Mouse (Mus musculus) embryonic facial prominence, embryonic 11.5 days (tissue): ENCODE data around the gene Ccdc12. TPM values are rescaled to one million over a fixed set of nuclear protein-coding genes. Genes with fewer than 3 reads are reported as not detected.

Experiments used
- ATAC-seq: fragments of 200-750 bp; cut with Nextera tagmentation; replicated peaks from 2 replicates; pipeline ENCODE4 v1.8.0; 2017; ENCODE audit warnings: low read depth; ENCODE audit not compliant: insufficient number of reproducible peaks, low FRiP score, low TSS enrichment
- DNase-seq: peaks from one replicate; pipeline ENCODE4 v3.0.0-alpha.2; 2015; ENCODE audit warnings: low spot score
- H3K27ac ChIP-seq: fragments of 300-500 bp; sonication (generic); replicated peaks from 2 replicates; pipeline ENCODE4 v1.5.1; 2014; ENCODE audit warnings: mild to moderate bottlenecking, low read depth, low read length, control low read depth
- H3K27me3 ChIP-seq: fragments of 300-500 bp; sonication (generic); 2 replicates; pipeline ENCODE4 v1.6.1; 2014; ENCODE audit warnings: mild to moderate bottlenecking, low read length, moderate library complexity, mixed read lengths; ENCODE audit not compliant: control insufficient read depth, insufficient read depth
- H3K36me3 ChIP-seq: fragments of 300-500 bp; sonication (generic); replicated peaks from 2 replicates; pipeline ENCODE4 v1.6.1; 2014; ENCODE audit warnings: low read depth, mild to moderate bottlenecking, low read length, moderate library complexity, mixed read lengths; ENCODE audit not compliant: control insufficient read depth, insufficient read depth
- H3K4me1 ChIP-seq: fragments of 300-500 bp; sonication (generic); 2 replicates; pipeline ENCODE4 v1.6.1; 2014; ENCODE audit warnings: low read length, mixed read lengths; ENCODE audit not compliant: control insufficient read depth, insufficient read depth
- H3K4me2 ChIP-seq: fragments of 300-500 bp; sonication (generic); 2 replicates; pipeline ENCODE4 v1.6.1; 2014; ENCODE audit warnings: low read depth, mild to moderate bottlenecking, control low read depth, low read length, moderate library complexity
- H3K4me3 ChIP-seq: fragments of 300-500 bp; sonication (generic); 2 replicates; pipeline ENCODE4 v1.5.1; 2014; ENCODE audit warnings: low read depth, low read length, control low read depth
- H3K9ac ChIP-seq: fragments of 300-500 bp; sonication (generic); replicated peaks from 2 replicates; pipeline ENCODE4 v1.6.1; 2014; ENCODE audit warnings: mild to moderate bottlenecking, control low read depth, low read length
- H3K9me3 ChIP-seq: fragments of 300-500 bp; sonication (generic); replicated peaks from 2 replicates; pipeline ENCODE4 v1.6.1; 2016; ENCODE audit warnings: mild to moderate bottlenecking, low read length, inconsistent platforms, mixed read lengths; ENCODE audit not compliant: control insufficient read depth
- WGBS: fragments of 180-500 bp; shearing (Covaris S2); extraction: QIAGEN DNeasy Blood & Tissue Kit; methylation state at CpG from one replicate; pipeline ENCODE4 v1.1.7; 2014; 5-methylcytosine and 5-hydroxymethylcytosine counted together
- polyA plus RNA-seq: library from polyadenylated mRNA; unstranded; fragments of >200 nt; fragmentation: Nextera tagmentation; extraction: Ambion mirVana; gene quantifications from 2 replicates; pipeline ENCODE4 v1.2.1, GENCODE M21; 2014

Ccdc12 gene
- polyA plus RNA-seq, 1 experiment from 2014 or later, result 118 TPM

- no peak; the same call in 1 of the 2 replicates for ATAC-seq
- Histone ChIP-seq H3K27ac (peak overlapping the region; percentile 28; the same call in 1 of the 2 replicates), H3K4me1 (peaks cover 8% of the 10 kb centered on the region), H3K9me3 (no peaks in the 10 kb centered on the region), H3K4me2 (peak overlapping the region; percentile 62), H3K9ac (peak overlapping the region; percentile 48), H3K27me3 (no peaks in the 10 kb centered on the region), H3K4me3 (peak overlapping the region; percentile 21), H3K36me3 (no peaks in the 10 kb centered on the region)
- DNase-seq, result no peak
- WGBS, result 8% methylated on average over 8 of the region's 8 CpGs
Measured at GRCm38 (mm10) chr9:110733102-110733501, 76.8 kb downstream of the Ccdc12 start.

- H3K27me3 ChIP-seq, result no peaks in the 10 kb centered on the region
- 77% methylated on average over 7 of the region's 7 CpGs for WGBS
- H3K4me1 ChIP-seq, result peaks cover 8% of the 10 kb centered on the region
Measured at GRCm38 (mm10) chr9:110734154-110734553, 77.9 kb downstream of the Ccdc12 start.

DNA sequence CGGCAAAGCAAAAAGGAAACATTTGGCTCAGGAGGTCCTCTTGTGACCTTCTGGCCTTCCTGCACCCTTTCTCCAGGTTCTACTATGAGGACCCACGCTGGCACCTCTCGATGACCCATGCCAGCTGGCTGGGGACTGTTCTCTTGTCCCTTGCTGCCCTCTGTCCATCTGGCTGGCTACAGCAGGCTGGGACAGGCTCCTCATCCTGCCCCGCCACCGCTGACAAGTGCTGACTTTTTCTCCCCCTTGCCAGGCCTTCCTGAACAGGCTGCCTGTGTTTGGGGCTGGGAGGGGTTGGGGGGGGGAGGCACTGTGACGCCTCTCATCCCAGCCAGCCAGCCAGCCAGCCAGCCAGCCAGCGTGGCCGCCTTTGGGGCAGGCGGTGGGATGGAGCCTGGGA is 80.1 kb downstream of the Ccdc12 start:
- WGBS, result 27% methylated on average over 9 of the region's 9 CpGs
- no peak overlapping the region for H3K27ac ChIP-seq
- H3K4me2 ChIP-seq, result no peak overlapping the region
- DNase-seq (no peak), ATAC-seq (no peak)
- H3K9me3 ChIP-seq, result no peaks in the 10 kb centered on the region
- H3K36me3 ChIP-seq, result no peaks in the 10 kb centered on the region
- H3K4me1 ChIP-seq, result peaks cover 8% of the 10 kb centered on the region
- H3K4me3 ChIP-seq, result no peak overlapping the region
- H3K9ac ChIP-seq, result no peak overlapping the region
- H3K27me3 ChIP-seq, result no peaks in the 10 kb centered on the region

More at GRCm38 (mm10) chr9:110734154-110734553, 77.9 kb downstream of the Ccdc12 start:
- Histone ChIP-seq H3K36me3 (no peaks in the 10 kb centered on the region), H3K27ac (no peak overlapping the region), H3K9ac (no peak overlapping the region), H3K9me3 (no peaks in the 10 kb centered on the region), H3K4me3 (no peak overlapping the region), H3K4me2 (no peak overlapping the region)
- no peak for DNase-seq
- ATAC-seq, result no peak

GRCm38 (mm10) chr9:110738054-110738453 is 81.8 kb downstream of the Ccdc12 start:
- no peaks in the 10 kb centered on the region for H3K27me3 ChIP-seq
- no peaks in the 10 kb centered on the region for H3K9me3 ChIP-seq
- 33% methylated on average over 1 of the region's 1 CpGs for WGBS
- H3K27ac ChIP-seq, result no peak overlapping the region
- no peak for ATAC-seq
- H3K4me3 ChIP-seq, result no peak overlapping the region
- no peak overlapping the region for H3K9ac ChIP-seq
- no peak overlapping the region for H3K4me2 ChIP-seq
- H3K4me1 ChIP-seq, result peaks cover 6% of the 10 kb centered on the region
- DNase-seq, result no peak
- H3K36me3 ChIP-seq, result no peaks in the 10 kb centered on the region

DNA sequence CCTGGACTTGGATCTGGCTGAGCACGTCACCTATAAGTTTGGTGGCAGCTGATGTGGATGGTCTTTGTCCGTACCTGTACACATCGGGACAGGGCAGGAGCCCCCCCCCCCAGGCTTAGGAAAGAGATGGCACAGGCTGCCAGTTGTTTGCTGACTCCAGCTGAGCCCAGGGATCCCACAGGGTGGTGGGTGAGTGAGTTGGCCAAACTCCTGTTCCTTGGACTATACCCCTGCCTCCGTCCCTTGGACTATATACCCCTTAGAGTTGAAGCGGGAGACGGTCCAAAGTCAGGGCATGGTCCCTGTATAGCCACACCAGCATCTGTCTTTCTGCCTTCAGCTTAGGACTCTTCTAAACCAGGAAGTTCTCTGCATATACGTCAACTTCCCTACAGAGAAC is 83.7 kb downstream of the Ccdc12 start:
- no peak for ATAC-seq
- 92% methylated on average over 7 of the region's 7 CpGs for WGBS
- H3K4me3 ChIP-seq, result no peak overlapping the region
- H3K9ac ChIP-seq, result no peak overlapping the region
- no peaks in the 10 kb centered on the region for H3K36me3 ChIP-seq
- H3K27ac ChIP-seq, result no peak overlapping the region
- no peak overlapping the region for H3K4me2 ChIP-seq
- H3K4me1 ChIP-seq, result peaks cover 4% of the 10 kb centered on the region
- H3K27me3 ChIP-seq, result no peaks in the 10 kb centered on the region
- DNase-seq, result no peak
- no peaks in the 10 kb centered on the region for H3K9me3 ChIP-seq

DNA sequence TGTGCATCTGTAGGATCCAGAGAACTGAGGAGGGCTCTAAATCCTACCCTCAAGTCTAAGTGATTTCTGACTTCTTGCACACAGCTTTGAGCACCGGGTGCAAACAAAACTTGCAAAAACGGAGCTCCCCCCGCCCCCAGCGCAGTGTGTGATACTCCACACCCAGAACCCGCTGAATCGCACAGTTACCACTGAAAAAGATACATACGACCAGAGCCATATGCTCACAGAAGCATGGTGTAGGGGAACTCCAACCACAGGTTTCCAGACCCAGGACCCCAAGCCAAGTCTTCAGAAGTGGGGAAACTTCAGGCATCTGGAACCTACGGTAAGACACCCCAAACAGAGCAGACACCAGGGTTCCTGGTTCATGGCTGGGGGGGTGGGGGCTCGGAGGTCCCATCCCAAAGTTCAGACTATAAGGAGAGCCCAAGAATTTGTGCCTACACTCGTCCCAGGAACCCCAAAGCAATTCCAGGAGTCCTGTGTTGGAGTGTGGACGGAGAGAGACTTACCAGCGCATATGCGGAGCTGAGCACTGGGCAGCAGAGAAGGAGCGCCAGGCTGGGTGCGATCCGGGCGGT is 85.5 kb downstream of the Ccdc12 start, which contains the start of gene Myl3:
Gene Myl3 (plus strand): TSS at position 151 of the 584 bp plus-strand sequence.
- DNase-seq, result peak; percentile 24
- H3K27ac ChIP-seq, result peak within 1 kb of the TSS; percentile 93
- H3K4me1 ChIP-seq, result no peaks in the 10 kb centered on the region; the same call in none of the 2 replicates
- 0 out of 2 replicates have a peak, but pooled peaks have one; percentile 12 for ATAC-seq
- peak within 1 kb of the TSS; percentile 81 for H3K4me2 ChIP-seq
- no peaks in the 10 kb centered on the region for H3K36me3 ChIP-seq
- peak within 1 kb of the TSS; percentile 87 for H3K4me3 ChIP-seq
- no peaks in the 10 kb centered on the region for H3K9me3 ChIP-seq
- peak within 1 kb of the TSS; percentile 93 for H3K9ac ChIP-seq
- H3K27me3 ChIP-seq, result no peaks in the 10 kb centered on the region
- WGBS, result 2% methylated on average over 17 of the region's 17 CpGs

- H3K27me3 ChIP-seq, result no peaks in the 10 kb centered on the region
- H3K9me3 ChIP-seq, result no peaks in the 10 kb centered on the region
- peak overlapping the region; percentile 93 for H3K9ac ChIP-seq
- peak overlapping the region; percentile 93 for H3K27ac ChIP-seq
- DNase-seq (peak; percentile 82), ATAC-seq (peak; percentile 75)
- no peaks in the 10 kb centered on the region for H3K36me3 ChIP-seq
- under 1% methylated on average over 50 of the region's 71 CpGs for WGBS
- H3K4me1 ChIP-seq, result no peaks in the 10 kb centered on the region; the same call in none of the 2 replicates
- peak overlapping the region; percentile 81 for H3K4me2 ChIP-seq
- peak overlapping the region; percentile 87 for H3K4me3 ChIP-seq
Measured at GRCm38 (mm10) chr9:110742295-110742950, 86.1 kb downstream of the Ccdc12 start.

DNA sequence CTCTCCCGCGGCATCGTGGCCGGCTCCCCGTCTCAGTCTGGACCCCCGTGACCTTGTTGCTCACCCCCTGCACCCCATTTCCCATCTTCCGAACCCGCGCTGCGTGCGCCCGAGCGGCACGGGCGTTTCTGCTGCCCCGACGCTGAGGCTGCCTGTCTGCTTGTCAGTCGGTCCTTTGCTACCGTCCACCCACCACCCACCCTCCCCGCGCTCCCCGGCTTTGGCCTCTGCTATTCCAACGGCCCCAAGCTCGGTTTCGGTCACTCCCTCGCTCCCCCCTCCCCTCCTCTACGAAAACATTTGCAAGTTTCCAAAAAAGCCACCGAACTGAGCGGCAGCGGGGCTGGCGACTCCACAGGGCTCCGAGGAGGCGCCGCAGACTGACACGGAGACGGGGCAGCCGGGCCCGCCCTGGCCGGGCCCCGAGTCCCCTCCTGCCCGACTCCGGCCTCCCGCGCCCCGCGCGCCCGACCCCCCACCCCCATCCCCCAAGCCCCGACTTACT is 86.7 kb downstream of the Ccdc12 start:
- no peaks in the 10 kb centered on the region; the same call in none of the 2 replicates for H3K4me1 ChIP-seq
- H3K36me3 ChIP-seq, result no peaks in the 10 kb centered on the region
- peak overlapping the region; percentile 87 for H3K4me3 ChIP-seq
- H3K27ac ChIP-seq, result peak overlapping the region; percentile 93
- ATAC-seq (peak; percentile 7; the same call in 1 of the 2 replicates), DNase-seq (peak; percentile 68)
- H3K4me2 ChIP-seq, result peak overlapping the region; percentile 81
- peak overlapping the region; percentile 93 for H3K9ac ChIP-seq
- H3K27me3 ChIP-seq, result no peaks in the 10 kb centered on the region
- no peaks in the 10 kb centered on the region for H3K9me3 ChIP-seq
- WGBS, result under 1% methylated on average over 41 of the region's 49 CpGs
